Mouse (Mus musculus) MEL (cell line): ENCODE measurements around the gene Snd1. TPM values are rescaled to one million over a fixed set of nuclear protein-coding genes. Genes with fewer than 3 reads are reported as not detected.

Source experiments
- DNase-seq: peaks from one replicate; pipeline ENCODE4 v3.0.0; 2011; ENCODE audit warnings: low read depth, low spot score
- H3K27ac ChIP-seq: 2 replicates; pipeline ENCODE4 v1.5.1; 2012; ENCODE audit warnings: low read depth, mild to moderate bottlenecking, control low read depth, low read length, moderate library complexity; ENCODE audit not compliant: control insufficient read depth
- H3K27me3 ChIP-seq, 2 experiments: fragments of 150-350 bp in 1 of 2; sonication (generic) in 1 of 2; 2 replicates each; pipeline ENCODE4 v1.6.1; 2012; ENCODE audit warnings: low read length in 2 of 2, mild to moderate bottlenecking in 2 of 2, improper control_type of control experiment in 1 of 2, moderate library complexity in 1 of 2; ENCODE audit not compliant: insufficient read depth in 2 of 2, control insufficient read depth in 1 of 2
- H3K36me3 ChIP-seq, 2 experiments: 2 replicates each; pipeline ENCODE4 v1.6.1; 2012 to 2014; ENCODE audit warnings: low read length in 2 of 2, improper control_type of control experiment in 1 of 2, inconsistent platforms in 1 of 2, mild to moderate bottlenecking in 1 of 2; ENCODE audit not compliant: insufficient read depth in 2 of 2, control insufficient read depth in 1 of 2
- H3K4me1 ChIP-seq, 2 experiments: fragments of 150-350 bp in 1 of 2; sonication (generic) in 1 of 2; 2 replicates each; pipeline ENCODE4 v1.6.1; 2012; ENCODE audit warnings: low read length in 2 of 2, improper control_type of control experiment in 1 of 2, mild to moderate bottlenecking in 1 of 2; ENCODE audit not compliant: insufficient read depth in 2 of 2, control insufficient read depth in 1 of 2
- H3K4me3 ChIP-seq, 2 experiments: fragments of 150-350 bp in 1 of 2; sonication (generic) in 1 of 2; 2 replicates each; pipeline ENCODE4 v1.5.1; 2012; ENCODE audit warnings: low read depth in 2 of 2, low read length in 2 of 2, mild to moderate bottlenecking in 2 of 2, moderate library complexity in 2 of 2, control low read depth in 1 of 2, improper control_type of control experiment in 1 of 2; ENCODE audit not compliant: control insufficient read depth in 1 of 2, insufficient read depth in 1 of 2
- H3K79me2 ChIP-seq: 2 replicates; pipeline ENCODE4 v1.6.1; 2012; ENCODE audit warnings: mild to moderate bottlenecking, low read length, moderate library complexity; ENCODE audit not compliant: control insufficient read depth, poor library complexity, insufficient read depth
- H3K9ac ChIP-seq: 2 replicates; pipeline ENCODE4 v1.6.1; 2012; ENCODE audit warnings: low read depth, mild to moderate bottlenecking, control low read depth, low read length, moderate library complexity; ENCODE audit not compliant: control insufficient read depth, poor library complexity, severe bottlenecking
- H3K9me3 ChIP-seq: fragments of 150-350 bp; sonication (generic); replicated peaks from 2 replicates; pipeline ENCODE4 v1.6.1; 2012; ENCODE audit warnings: mild to moderate bottlenecking, low read length, improper control_type of control experiment, moderate library complexity; ENCODE audit not compliant: insufficient read depth
- BHLHE40 ChIP-seq: IDR thresholded peaks from 2 replicates; pipeline ENCODE4 v1.6.1; 2012; ENCODE audit warnings: low read depth, mild to moderate bottlenecking, inconsistent platforms, low read length, improper control_type of control experiment, borderline replicate concordance
- CHD2 ChIP-seq: IDR thresholded peaks from 2 replicates; pipeline ENCODE4 v1.6.1; 2011; ENCODE audit warnings: low read length, improper control_type of control experiment
- CTCF ChIP-seq, 3 experiments: IDR thresholded peaks in 2 of 3; conservative IDR thresholded peaks in 1 of 3; 2 replicates each; pipeline ENCODE4 v1.5.1; 2011 to 2012; ENCODE audit warnings: low read length in 3 of 3, low read depth in 2 of 3, mild to moderate bottlenecking in 2 of 3, improper control_type of control experiment in 1 of 3, inconsistent platforms in 1 of 3, mixed read lengths in 1 of 3, moderate library complexity in 1 of 3; ENCODE audit not compliant: control insufficient read depth in 1 of 3, insufficient read depth in 1 of 3, poor library complexity in 1 of 3, severe bottlenecking in 1 of 3
- E2F4 ChIP-seq: IDR thresholded peaks from 2 replicates; pipeline ENCODE4 v1.6.1; 2011; ENCODE audit warnings: low read depth, low read length, improper control_type of control experiment, borderline replicate concordance
- ELF1 ChIP-seq: IDR thresholded peaks from 2 replicates; pipeline ENCODE4 v1.6.1; 2014; ENCODE audit warnings: low read depth, mild to moderate bottlenecking, inconsistent platforms, low read length, improper control_type of control experiment, moderate library complexity
- EP300 ChIP-seq, 2 experiments: IDR thresholded peaks; 2 replicates each; pipeline ENCODE4 v1.6.1; 2011; ENCODE audit warnings: improper control_type of control experiment in 2 of 2, low read length in 2 of 2, low read depth in 1 of 2, mild to moderate bottlenecking in 1 of 2
- GABPA ChIP-seq: IDR thresholded peaks from 2 replicates; pipeline ENCODE4 v1.6.1; 2012; ENCODE audit warnings: low read depth, mild to moderate bottlenecking, inconsistent platforms, low read length, improper control_type of control experiment, moderate library complexity
- GATA1 ChIP-seq: IDR thresholded peaks from 2 replicates; pipeline ENCODE4 v1.6.1; 2011; ENCODE audit warnings: low read depth, low read length, improper control_type of control experiment
- HCFC1 ChIP-seq: IDR thresholded peaks from 2 replicates; pipeline ENCODE4 v1.6.1; 2012; ENCODE audit warnings: low read depth, mild to moderate bottlenecking, inconsistent platforms, low read length, improper control_type of control experiment, moderate library complexity
- MAZ ChIP-seq: IDR thresholded peaks from 2 replicates; pipeline ENCODE4 v1.6.1; 2012; ENCODE audit warnings: low read depth, mild to moderate bottlenecking, inconsistent platforms, low read length, improper control_type of control experiment
- MEF2A ChIP-seq: IDR thresholded peaks from 2 replicates; pipeline ENCODE4 v1.6.1; 2014; ENCODE audit warnings: low read depth, mild to moderate bottlenecking, inconsistent platforms, low read length, improper control_type of control experiment; ENCODE audit not compliant: poor library complexity, insufficient replicate concordance, severe bottlenecking; ENCODE audit errors: extremely low read depth
- MXI1 ChIP-seq: IDR thresholded peaks from 2 replicates; pipeline ENCODE4 v1.6.1; 2011; ENCODE audit warnings: mild to moderate bottlenecking, low read depth, low read length, improper control_type of control experiment
- MYB ChIP-seq: IDR thresholded peaks from 2 replicates; pipeline ENCODE4 v1.6.1; 2011; ENCODE audit warnings: mild to moderate bottlenecking, low read depth, low read length, improper control_type of control experiment
- MYC ChIP-seq: IDR thresholded peaks from 2 replicates; pipeline ENCODE4 v1.6.1; 2011; ENCODE audit warnings: low read depth, mild to moderate bottlenecking, low read length, improper control_type of control experiment, moderate library complexity
- NRF1 ChIP-seq: IDR thresholded peaks from 2 replicates; pipeline ENCODE4 v1.6.1; 2014; ENCODE audit warnings: low read depth, mild to moderate bottlenecking, inconsistent platforms, low read length, improper control_type of control experiment, moderate library complexity; ENCODE audit not compliant: poor library complexity, insufficient read depth, severe bottlenecking
- POLR2A ChIP-seq, 2 experiments: IDR thresholded peaks; 2 replicates each; pipeline ENCODE4 v1.6.1; 2011 to 2012; ENCODE audit warnings: low read length in 2 of 2, mild to moderate bottlenecking in 2 of 2, control low read depth in 1 of 2, improper control_type of control experiment in 1 of 2, low read depth in 1 of 2, moderate library complexity in 1 of 2; ENCODE audit not compliant: control insufficient read depth in 1 of 2, insufficient read depth in 1 of 2, poor library complexity in 1 of 2
- POLR2AphosphoS2 ChIP-seq: IDR thresholded peaks from 2 replicates; pipeline ENCODE4 v1.6.1; 2011; ENCODE audit warnings: low read length, improper control_type of control experiment
- POLR2AphosphoS5 ChIP-seq: IDR thresholded peaks from 2 replicates; pipeline ENCODE4 v1.6.1; 2012; ENCODE audit warnings: low read depth, borderline replicate concordance, mild to moderate bottlenecking, inconsistent platforms, low read length, moderate library complexity, mixed read lengths
- SIN3A ChIP-seq: IDR thresholded peaks from 2 replicates; pipeline ENCODE4 v1.6.1; 2012; ENCODE audit warnings: low read length, improper control_type of control experiment, inconsistent platforms
- SMC3 ChIP-seq: IDR thresholded peaks from 2 replicates; pipeline ENCODE4 v1.6.1; 2011; ENCODE audit warnings: low read depth, low read length, improper control_type of control experiment
- TAL1 ChIP-seq: IDR thresholded peaks from 2 replicates; pipeline ENCODE4 v1.6.1; 2012; ENCODE audit warnings: mild to moderate bottlenecking, inconsistent platforms, low read length, moderate library complexity, mixed read lengths
- UBTF ChIP-seq: IDR thresholded peaks from 2 replicates; pipeline ENCODE4 v1.6.1; 2012; ENCODE audit warnings: low read depth, mild to moderate bottlenecking, inconsistent platforms, low read length, improper control_type of control experiment, moderate library complexity, borderline replicate concordance; ENCODE audit not compliant: insufficient read depth
- USF2 ChIP-seq, 2 experiments: IDR thresholded peaks; 2 replicates each; pipeline ENCODE4 v1.6.1; 2011 to 2012; ENCODE audit warnings: improper control_type of control experiment in 2 of 2, low read length in 2 of 2, borderline replicate concordance in 1 of 2, inconsistent platforms in 1 of 2, low read depth in 1 of 2, mild to moderate bottlenecking in 1 of 2; ENCODE audit not compliant: insufficient read depth in 1 of 2
- ZMIZ1 ChIP-seq: IDR thresholded peaks from 2 replicates; pipeline ENCODE4 v1.6.1; 2012; ENCODE audit warnings: low read depth, mild to moderate bottlenecking, inconsistent platforms, low read length, improper control_type of control experiment, moderate library complexity
- ZNF384 ChIP-seq: IDR thresholded peaks from 2 replicates; pipeline ENCODE4 v1.6.1; 2012; ENCODE audit warnings: low read depth, mild to moderate bottlenecking, inconsistent platforms, low read length, improper control_type of control experiment
- polyA plus RNA-seq, 2 experiments: library from polyadenylated mRNA; stranded (reverse) in 1 of 2; unstranded in 1 of 2; fragments of >175 nt in 1 of 2; fragments of >200 nt in 1 of 2; gene quantifications; 2 replicates each; pipeline versions ENCODE4 v1.2.1 to v1.2.4; 2012; ENCODE audit warnings: low replicate concordance in 2 of 2, low read depth in 1 of 2; ENCODE audit not compliant: insufficient read length in 2 of 2, insufficient read depth in 1 of 2, missing spikeins in 1 of 2
- total RNA-seq: library from RNA; depleted of rRNA; stranded (reverse); fragments of 300-350 nt; gene quantifications from 2 replicates; pipeline ENCODE4 v1.2.3, GENCODE M21; 2012

Gene Snd1
- total and polyA plus RNA-seq, 3 experiments = 192 to 280 TPM; not detected in 1

DNA sequence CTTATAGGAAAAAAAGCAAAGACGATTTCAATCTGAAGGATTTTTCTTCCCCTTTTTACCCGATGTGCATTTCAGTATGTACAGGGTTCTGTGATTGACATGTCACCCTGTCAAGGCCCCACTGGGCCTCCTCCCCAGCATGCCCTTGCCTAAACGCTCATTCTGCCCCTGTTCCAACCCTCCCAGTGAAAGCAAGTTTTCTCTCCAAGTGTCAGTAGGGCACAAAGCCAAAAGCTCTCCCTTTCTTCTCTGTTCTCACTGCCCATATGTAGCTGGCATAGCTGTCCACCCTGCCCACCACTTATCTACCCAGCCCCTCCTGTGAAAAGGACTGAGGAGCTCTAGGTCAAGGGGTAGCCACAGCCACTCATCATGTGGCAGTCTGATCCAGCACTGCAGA lies 374.4 kb downstream of the Snd1 start:
- Histone ChIP-seq H3K4me1 (no peaks in the 10 kb centered on the region), H3K9ac (no peak overlapping the region), H3K27me3 (no peaks in the 10 kb centered on the region), H3K9me3 (no peaks in the 10 kb centered on the region), H3K27ac (no peak overlapping the region), H3K36me3 (peaks cover 0 to 4% of the 10 kb centered on the region in 2 experiments; a peak in 1 of 4 replicates), H3K79me2 (no peaks in the 10 kb centered on the region), H3K4me3 (no peak overlapping the region)
- DNase-seq = no peak
- TF ChIP-seq POLR2AphosphoS2 (no peak), CTCF (IDR thresholded peaks at IDR 0.05 in 2 of 3, conservative IDR thresholded peaks at IDR 0.05 in 1 of 3; ENCODE audit: control insufficient read depth in 1 of 3, insufficient read depth in 1 of 3, low read depth in 2 of 3, low read length in 3 of 3, poor library complexity in 1 of 3, severe bottlenecking in 1 of 3) (no peak), GABPA (no peak), BHLHE40 (no peak), SMC3 (no peak), EP300 (IDR thresholded peaks at IDR 0.05; ENCODE audit: low read depth in 1 of 2, low read length in 2 of 2) (no peak), POLR2AphosphoS5 (no peak), HCFC1 (no peak), E2F4 (no peak), NRF1 (no peak), MYC (no peak), UBTF (no peak), MYB (no peak), ZNF384 (no peak)

DNA sequence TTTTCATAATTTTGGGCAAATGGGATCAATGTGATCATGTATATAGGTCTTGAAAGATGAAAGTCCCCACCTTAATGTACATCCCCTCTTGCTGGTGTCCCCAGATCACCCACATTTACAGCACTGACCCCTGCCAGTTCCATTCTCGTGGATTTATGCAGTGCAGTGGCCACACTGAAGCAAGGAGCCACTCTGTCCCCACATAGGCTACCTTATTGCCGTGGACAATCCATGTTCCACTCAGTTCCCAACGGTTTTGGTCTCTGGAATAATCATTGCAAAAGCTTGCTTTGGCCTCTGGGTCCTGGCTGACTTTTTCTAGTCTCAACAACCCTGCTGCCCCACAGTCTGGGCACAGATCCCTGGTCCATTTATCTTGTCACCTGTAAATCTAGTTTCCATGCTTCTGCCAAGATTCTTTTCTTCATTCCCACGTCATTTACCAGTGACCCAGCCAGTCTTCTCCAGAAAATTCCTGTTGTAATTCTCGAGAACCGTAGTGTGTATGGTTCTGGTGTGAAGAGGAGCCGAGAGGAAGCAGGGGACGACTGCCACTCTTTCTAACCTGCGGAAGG lies 375.5 kb downstream of the Snd1 start:
- peaks cover 4% of the 10 kb centered on the region in 2 experiments for H3K36me3 ChIP-seq
- DNase-seq = no peak

More for the DNA sequence above, 375.5 kb downstream of the Snd1 start:
- H3K4me3 ChIP-seq = no peak overlapping the region
- H3K4me1 ChIP-seq = peaks cover 0 to 1% of the 10 kb centered on the region in 2 experiments; a peak in 2 of 4 replicates
- no peaks in the 10 kb centered on the region for H3K79me2 ChIP-seq
- no peak overlapping the region for H3K9ac ChIP-seq
- no peaks in the 10 kb centered on the region for H3K9me3 ChIP-seq
- H3K27ac ChIP-seq = no peak overlapping the region
- no peaks in the 10 kb centered on the region for H3K27me3 ChIP-seq
- TF ChIP-seq NRF1 (no peak), MEF2A (no peak), POLR2AphosphoS2 (no peak), CHD2 (no peak), MYB (no peak), SIN3A (no peak), ZMIZ1 (no peak), ELF1 (no peak), USF2 (IDR thresholded peaks at IDR 0.05; ENCODE audit: borderline replicate concordance in 1 of 2, insufficient read depth in 1 of 2, low read depth in 1 of 2, low read length in 2 of 2) (no peak), HCFC1 (no peak), EP300 (IDR thresholded peaks at IDR 0.05; ENCODE audit: low read depth in 1 of 2, low read length in 2 of 2) (no peak), POLR2A (IDR thresholded peaks at IDR 0.05; ENCODE audit: control insufficient read depth in 1 of 2, insufficient read depth in 1 of 2, low read depth in 1 of 2, low read length in 2 of 2, poor library complexity in 1 of 2) (no peak), MAZ (no peak), GATA1 (no peak), TAL1 (no peak), MXI1 (no peak), BHLHE40 (no peak)
